Mouse (Mus musculus): ENCODE data around the gene Prr5l.

The Prr5l gene

DNA sequence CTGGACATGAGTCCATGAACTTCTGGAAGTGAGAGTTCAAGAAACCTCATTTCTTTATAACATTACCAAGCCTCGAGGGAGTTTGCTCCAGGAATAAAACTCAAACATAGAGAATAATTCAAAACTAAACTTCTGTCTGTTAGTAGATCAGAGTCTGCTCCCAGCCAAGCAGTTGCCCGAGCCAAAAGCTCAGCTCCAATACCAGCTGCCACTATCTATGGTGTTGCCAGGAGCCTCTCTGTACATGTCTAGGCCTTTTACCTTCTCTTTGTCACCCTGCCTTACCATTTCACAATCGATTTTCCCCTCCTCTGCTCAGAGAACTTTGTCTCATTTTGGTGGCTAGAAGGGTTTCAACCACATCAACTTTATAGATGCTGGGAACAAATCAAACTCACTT, 209.3 kb downstream of the Prr5l start:
- intact Hi-C loops (cut with DNase I), result no loop called here

- intact Hi-C loops (cut with DNase I), result no loop called here
Observed at GRCm38 (mm10) chr2:101668751-101669150, 214.1 kb downstream of the Prr5l start.

GRCm38 (mm10) chr2:101665703-101666092, 217.1 kb downstream of the Prr5l start:
- intact Hi-C loops (cut with DNase I), result no loop called here

GRCm38 (mm10) chr2:101665058-101665702, 217.6 kb downstream of the Prr5l start:
- intact Hi-C loops (cut with DNase I), result no loop called here

Measured in adrenal gland (tissue).